Mouse (Mus musculus) T-cell, adult 2 months (primary cell): ENCODE measurements around the gene Slit2.

ENCODE experiments used
- DNase-seq: peaks from one replicate; pipeline ENCODE4 v3.0.0; 2022; ENCODE audit warnings: low spot score

Slit2 gene

DNA sequence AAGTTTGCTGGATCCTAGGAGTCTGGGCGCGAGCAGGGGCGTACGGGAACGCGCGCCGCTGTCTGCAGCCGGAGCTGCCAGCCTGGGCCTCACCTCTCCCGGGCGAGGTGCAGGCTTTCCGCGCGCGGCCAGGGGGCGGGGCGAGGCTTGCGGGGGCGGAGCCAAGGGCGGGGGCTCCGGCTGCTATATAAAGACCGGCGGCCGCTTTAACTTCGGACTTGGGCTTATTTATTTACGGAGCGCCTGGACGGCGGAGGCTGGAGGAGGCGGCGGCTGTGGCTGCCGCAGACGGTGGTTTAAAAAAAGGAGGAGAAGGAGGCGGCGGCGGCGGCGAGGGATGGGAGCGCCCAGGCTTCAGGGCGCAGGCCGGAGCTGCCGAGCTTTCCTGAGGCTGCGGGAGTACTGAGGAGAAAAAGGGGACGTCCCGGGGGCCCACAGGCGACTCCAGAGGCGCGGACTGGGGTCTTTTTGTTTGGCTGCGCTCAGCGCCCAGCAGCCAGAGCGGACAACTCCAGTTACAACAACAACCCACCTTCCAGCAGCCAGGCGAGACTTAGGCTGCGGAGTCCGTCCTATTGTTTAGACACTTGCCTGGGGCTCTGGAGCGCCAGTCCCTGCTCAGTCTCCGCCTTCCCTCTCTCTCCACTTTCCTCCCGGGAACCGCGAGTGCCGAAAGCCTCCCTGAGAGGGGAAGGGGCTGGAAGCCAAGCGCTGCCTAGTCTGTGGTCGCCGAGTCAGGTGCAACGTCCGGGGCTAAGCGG lies at the start of gene Slit2:
Gene Slit2 (plus strand): TSS at position 198 of the 761 bp plus-strand sequence.
- DNase-seq, result no peak

DNA sequence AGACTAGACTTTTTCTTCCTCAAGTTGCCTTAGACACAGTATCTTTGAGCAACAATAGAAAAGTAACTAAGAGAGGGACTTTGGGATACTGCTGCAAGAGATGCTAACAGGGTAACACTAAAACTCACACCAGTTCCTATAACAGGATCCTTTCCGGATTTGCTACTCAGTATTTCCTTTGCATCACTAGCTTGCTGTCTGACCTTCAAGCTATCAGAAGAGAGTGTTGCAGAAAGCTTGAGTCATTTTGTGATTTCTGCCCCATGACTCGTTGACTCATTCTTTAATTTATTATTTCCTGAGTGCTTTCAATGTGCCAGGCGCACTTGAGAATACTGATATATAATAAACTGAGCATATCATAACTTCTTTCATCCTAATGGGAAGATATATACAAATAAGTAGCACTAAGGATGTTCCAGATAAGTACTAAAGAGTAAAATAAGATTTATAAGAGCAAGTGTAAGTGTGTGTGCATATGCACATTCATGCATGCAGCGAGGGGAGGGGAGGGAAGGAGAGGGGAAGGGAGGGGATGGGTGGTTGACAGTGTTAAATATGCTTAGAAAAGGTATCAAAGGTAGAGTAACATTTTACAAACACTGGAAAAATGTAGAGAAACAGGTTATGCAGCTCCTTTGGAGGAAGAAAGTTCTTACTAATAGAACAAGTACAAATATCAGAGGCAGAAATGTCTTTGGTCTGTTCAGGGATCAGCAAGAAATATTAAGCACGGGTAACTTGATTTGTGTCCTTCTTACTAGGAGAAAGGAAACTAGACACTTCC lies 44.2 kb upstream of the Slit2 start:
- no peak for DNase-seq

DNA sequence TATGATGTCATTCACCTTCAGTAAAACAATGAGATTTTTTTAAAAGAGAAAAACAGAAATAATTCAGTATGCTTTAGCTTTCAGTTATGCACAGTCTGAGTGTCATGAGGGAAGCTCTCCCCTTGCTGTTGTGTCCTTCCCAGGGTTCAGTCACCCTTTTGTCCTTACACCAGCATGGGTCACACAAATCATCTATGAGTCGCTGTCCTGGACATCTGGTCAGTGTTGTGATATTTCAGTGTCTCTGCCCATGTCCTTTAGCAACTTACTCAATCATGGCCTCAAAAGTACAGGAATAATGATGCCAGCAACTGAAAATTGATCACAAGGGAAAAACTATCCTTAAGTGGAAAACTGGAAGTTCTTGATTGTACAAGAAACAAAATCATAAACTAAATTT lies 26.5 kb upstream of the Slit2 start:
- DNase-seq, result no peak

DNA sequence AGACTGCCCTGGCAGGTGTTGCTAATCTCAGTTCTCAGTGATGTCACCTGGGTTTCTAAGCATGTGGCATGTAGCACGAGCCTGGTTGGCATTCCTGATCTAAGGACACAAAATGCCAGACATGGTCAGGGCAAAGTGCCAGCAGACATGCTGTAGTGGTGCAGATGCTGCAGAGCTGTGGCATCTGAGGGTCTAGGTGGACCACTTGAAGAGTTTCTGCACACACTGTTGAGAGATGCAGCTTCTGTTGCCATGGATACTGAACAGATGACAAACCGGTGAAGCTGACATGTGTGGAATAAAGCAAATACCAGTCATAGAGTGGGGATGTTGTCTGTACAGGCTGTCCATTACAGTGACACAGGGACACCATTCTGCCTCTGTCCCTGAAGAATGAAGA lies 7.1 kb upstream of the Slit2 start:
- no peak for DNase-seq

DNA sequence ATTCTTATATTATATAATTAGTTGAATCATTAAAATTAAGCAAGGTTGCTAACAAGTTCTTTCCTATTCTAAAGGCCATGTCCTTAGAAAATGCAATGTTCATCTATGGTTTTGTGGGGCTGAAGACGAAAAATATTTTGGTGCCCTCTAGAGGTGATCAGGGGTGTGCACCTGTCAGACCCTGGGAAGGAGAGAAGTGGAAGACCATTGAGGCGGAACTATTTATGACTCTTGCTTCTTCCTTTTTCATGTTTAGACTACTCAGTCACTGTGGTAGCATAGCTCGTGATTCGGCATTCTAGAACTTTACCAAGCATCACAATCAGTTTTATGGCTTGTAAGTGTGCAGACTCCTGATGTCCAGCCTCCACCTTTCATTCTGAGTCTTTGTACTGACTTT lies 3.6 kb upstream of the Slit2 start:
- no peak for DNase-seq

DNA sequence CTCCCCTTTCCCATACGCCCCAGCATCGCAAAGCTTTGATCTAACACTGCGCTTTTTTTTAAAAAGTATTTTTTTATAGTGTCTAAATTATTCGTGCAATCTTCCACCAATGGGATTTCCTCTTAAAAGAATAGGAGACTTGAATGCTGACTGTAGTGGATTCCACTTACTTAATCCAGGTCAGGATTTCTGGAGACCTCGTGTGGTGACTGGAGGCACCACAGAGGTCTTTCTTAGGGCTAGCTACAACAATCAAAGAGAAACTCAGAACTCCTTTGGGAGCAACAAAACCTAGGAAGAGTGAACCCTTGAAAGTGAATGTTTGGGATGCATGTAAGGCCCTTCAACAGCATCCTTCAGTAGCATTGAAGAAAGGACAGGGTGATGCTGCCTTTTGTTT lies 2.5 kb upstream of the Slit2 start:
- DNase-seq, result no peak

DNA sequence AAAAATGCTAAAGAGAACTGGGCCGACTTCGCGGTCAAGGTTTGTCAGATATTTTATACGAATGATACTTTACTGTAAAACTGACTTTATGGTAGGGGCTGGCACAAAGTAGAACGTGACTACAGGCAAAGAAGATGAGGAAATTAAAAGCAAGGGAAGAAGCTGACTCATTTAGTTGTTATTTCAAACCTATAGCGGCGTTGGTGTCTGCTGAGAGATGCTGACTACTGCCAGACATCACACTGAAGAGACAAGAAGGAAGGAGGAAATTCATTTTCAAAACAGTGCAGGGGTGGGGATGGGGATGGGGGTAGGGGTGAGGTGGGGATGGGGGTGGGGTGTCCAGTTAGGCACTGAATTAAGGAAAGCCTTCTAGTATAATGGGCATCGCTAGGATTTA lies 987 bp upstream of the Slit2 start:
- no peak for DNase-seq

DNA sequence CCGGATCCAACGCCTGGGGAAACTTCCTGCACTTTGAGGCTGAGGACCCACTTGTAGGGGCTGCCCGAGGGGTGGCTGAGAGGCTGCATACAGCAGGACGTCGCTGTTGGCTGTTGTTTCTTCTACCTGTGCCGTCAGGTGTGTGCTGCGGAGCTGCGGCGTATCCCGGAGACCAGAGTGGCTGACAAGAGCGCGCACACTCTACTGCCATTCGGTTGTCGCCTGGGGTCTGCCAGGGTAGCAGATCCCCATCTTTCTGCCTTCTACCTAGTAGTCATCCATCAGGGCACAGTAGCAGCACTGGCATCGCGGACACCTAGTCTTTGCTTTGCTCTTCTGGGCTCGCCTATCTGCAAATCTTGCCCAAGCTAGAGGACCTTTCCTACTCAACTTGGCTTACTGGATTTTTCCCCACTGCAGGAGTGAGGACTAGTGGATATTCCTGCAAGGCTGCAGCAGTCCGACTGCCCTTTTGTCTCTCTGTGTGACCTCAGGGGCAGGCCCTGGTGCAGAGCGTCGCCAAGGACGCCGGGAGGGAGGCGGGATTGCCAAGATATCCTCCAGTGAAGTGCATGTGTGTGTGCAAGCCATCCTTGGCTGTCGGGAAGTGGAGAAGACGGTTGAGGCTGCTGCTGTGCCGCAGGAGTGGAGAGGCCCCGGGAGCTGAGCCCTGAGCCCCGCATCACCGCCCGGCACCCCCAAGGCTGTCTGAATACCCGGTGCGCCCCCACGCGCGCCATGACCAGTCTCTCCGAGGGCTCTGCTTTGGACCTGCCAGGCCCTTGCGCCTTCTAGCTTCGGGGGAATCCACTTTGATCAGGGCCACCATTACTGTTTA lies 1.0 kb downstream of the Slit2 start:
- DNase-seq, result no peak

DNA sequence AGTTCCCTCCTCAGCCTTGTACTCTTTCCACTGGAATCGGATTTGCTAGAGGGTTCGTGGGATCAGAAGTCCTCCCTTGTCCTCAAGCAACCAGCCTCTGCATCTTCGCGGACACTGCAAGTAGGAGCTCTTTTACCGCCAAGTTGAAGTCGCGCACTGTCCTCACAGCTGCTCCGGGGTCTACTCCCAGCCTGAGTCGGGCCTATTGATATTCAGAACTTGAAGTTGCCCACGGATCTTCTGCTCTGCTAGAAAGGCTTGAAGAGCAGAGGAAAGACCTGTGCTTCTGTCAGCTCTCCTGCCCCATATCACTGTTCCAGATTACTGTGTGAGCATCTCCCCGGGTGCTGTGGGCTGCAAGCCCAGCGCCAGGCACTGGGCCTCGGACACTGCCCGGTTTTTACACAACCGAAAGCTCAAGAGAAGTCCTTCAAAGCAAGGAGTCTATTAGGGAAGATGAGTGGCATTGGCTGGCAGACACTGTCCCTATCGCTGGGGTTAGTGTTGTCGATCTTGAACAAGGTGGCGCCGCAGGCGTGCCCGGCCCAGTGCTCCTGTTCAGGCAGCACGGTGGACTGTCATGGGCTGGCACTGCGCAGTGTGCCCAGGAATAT lies 1.8 kb downstream of the Slit2 start:
- no peak for DNase-seq

DNA sequence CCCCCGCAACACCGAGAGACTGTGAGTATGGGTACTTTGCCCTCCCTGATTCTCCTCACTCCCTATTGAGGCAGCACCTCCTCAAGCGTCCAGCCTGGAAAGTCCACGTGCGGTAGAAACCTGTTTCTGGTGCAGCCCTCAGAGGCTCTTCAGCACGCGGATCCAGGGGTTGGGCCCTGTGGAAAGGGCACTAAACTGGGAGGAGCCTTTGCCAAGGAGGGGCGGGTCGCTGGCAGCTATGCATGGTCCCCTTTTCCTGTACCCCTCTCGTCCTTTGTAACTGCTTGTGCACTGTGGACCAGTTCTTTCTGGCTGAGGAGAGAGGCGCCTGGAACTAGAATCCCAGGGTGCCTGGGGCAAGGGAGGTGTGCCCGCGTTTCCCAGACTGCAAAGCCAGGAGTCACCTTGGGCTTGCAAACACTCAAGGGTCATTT lies 2.3 kb downstream of the Slit2 start:
- no peak for DNase-seq

DNA sequence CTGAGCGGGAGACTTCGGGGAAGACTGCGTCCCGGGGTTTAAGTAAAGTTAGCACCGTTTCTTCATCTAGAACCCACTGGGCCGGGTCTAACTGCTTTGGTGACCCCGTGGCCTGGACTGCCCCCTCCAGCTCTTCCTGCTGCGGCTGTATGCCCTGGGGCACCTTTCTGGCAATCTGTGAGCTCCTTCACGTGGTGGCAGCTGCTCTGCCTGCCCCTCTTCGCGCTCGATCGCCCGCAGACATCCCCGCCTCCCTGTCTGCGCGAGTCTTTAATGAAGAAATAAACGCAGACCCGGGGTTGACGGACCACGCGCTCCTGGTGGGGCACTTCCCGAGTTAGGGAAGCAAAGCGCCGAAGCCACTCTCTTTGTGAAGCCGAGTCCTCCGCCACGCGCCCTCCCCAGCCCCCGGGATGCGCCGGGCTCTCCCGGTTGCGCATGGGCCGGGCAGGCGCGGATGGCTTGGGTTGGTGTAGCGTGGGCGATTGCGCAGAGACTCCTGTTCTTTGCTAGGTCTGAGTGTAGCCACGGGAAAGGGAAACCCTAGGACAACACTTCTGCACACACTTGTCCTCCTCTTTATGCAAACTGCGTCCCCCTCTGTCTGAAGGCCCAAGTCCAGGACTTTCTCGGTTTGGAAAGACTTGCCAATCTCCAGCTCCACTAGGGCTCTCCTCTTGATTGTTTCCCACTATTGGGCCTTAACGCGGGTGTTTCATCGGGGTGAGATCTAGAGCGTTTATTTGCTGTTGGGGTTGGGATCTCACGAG lies 3.1 kb downstream of the Slit2 start:
- no peak for DNase-seq

DNA sequence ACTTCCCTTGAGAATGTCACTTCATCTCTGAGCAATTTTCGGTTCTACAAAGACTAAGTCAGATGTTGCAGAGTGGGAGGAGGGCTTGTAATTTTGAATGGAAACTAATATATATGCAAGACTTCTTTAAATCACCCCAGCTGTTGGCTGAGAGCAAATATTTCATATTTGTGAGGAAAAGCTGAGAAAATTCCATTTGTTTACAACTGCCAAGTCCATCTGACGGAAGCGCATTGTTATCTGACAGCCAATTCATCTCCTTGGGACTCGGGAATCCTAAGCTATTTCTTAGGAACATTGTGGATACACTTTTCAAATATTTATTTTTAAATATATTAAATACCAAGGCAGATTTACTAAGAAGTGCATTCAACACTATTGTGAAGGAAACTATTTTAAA lies 8.0 kb downstream of the Slit2 start:
- DNase-seq, result no peak

DNA sequence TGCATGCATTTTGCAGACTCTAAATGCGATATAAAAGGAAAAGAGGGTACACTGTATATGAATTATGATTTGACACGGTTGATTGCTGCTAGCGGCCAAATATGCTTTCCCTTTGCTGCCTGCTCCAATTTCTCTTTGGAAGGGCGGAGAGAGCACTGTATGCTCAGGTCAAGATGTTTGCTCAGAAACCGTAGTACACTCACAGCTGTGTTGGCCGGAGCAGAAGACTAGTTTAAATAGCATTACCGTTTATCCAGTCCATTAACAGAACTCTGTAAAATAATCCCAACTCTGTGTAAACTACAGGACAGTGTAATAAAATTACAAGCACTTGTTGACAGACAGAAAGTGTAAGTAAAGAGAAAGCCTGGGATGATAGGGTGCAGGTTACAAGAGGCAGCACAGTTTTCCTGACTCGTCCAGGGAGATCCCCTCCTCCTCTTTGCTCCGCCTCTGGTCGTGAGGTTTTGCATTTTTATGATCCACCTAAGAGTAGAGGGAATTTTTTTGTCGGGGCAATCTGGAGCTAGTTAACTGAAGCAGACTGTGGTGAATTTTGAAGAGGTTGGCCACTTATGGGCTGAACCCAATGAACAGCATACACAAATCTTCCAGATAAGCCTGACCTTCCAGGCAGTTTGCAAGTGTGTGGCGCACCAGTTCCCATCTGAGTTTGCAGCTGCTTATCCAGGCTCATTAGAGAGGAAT lies 20.9 kb downstream of the Slit2 start:
- no peak for DNase-seq

DNA sequence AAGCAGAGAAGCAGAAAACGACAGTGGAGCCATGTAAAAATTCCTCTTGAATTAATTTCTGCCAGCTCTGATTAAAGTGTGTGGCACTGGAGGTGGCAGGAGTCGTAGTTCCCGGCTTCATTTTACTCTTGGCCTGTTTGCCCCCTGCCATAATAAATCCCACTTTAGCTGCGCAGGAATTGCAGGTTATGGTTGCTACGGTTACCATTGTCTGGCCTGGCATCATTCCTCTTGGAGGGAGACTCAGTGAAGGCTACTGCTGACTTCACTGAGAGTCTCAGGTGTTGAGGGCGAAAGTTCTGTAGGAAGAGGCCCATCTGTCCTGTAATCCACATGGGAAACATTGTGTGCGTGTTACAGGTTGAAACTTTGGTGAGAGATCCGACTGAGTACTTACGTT lies 22.6 kb downstream of the Slit2 start:
- no peak for DNase-seq

DNA sequence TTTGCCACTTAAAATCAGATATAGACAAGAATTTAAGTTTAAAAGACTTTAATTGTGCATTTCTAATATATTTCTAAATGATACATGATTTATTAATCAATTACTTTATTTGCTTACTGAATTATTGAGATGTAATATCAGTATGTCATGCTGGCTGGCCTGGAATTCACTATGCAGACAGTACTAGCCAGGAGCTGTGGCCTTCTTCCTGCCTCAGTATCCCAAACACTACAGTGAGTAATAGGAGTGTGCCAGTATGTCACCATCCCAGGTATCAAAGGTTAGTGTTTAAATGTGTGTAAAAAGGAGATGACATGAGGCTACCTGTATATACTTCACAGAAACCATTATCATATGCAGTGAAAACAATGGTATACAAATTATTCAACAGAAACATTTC lies 23.1 kb downstream of the Slit2 start:
- no peak for DNase-seq

DNA sequence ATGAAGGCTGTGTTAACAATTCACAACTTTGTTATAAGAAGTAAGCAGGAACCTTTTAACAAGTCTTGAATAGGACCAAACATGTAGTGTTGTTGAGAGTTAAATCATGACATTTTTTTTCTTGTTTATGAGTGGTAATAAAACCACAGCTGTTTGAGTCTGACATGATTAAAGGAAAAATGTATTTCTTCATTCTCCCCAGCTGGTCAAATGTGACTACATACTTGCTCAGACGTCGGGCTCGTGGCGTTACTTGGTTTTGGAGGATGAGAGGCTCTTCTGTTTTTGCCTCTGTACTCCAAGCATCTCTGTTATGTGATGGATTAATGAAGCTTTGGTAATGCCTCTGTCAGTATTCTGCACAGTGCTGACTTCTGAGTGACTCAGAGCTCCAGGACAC lies 40.5 kb downstream of the Slit2 start:
- no peak for DNase-seq

DNA sequence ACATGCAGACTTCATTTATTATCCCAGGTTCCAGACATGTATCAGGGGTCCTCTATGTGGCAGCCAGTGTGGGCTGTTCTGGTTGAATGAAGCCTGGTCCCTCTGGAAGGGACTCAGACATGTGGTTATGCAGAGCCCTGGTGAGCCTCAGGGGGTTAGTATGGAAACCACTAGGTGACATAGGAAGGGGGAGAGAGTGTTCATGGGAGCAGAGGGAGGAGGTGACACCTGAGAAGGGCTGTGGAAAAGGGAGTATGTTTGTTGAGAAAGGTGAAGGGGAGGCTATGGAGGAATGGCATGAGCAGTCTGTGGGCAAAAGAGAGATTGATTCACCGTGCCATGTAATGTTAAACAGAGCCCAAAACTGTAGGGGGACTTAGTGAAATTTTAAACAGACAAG lies 51.9 kb downstream of the Slit2 start:
- DNase-seq, result no peak

DNA sequence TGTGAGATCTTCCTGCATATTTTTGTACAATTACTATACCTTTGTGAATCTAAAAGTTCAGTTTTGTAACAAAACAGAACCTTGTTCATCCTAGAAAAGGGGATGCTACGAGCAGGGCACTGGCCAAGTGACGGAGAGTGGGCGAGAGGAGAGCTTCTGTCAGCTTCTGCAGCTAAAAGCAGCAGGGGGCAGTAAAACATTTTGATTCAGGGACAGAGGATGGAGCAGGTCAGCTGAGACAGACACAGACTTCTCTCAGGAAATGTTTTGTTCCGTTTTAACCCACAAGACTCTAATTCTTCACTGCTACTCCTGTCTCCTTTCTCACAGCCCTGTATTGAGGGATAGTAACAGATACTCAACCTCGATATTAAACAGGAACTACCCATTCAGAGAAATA lies 55.1 kb downstream of the Slit2 start:
- DNase-seq, result no peak

DNA sequence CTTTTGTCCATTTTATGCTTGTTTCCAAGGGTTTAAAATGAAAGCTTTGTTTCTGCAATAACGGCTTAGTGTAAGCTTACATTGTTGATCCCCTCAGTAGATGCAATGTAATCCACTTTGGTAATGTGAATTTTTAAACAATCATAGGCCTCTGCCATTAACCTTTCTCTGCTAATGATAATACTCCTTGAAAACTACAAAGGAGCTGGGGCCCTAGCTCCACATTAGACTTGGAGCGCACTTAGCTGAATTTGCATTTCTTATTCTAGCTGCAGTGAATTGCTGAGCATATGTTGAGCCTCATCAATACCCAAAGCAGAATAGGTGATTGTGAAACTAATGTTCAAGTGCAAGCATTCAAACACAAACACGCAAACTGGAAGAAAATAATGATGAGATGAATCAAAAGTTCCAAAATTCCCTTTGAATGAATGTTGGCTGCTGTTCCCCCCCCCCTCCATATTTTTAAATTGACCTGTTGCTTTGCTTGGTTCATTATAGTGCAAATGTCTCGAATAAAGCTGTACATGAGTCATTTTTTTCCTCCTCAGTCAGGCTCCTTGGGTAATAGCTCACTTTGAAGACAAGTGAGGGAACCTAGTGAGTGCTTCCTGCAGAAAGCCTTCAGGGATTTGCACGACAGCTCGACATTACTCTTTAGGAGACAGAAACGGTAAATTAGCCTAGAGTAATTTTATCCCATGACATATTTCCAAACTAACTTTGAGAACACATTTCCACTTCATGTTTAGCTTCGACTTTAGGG lies 66.2 kb downstream of the Slit2 start:
- no peak for DNase-seq
